Mouse (Mus musculus) olfactory bulb, adult 2 months (tissue): ENCODE data around the gene Crim1.

Experiments used
- CTCF ChIP-seq: fragments of 200-500 bp; IDR thresholded peaks from 2 replicates; pipeline ENCODE4 v1.5.1; 2012; ENCODE audit warnings: low read depth, mild to moderate bottlenecking, low read length, moderate library complexity; ENCODE audit not compliant: insufficient read depth
- POLR2A ChIP-seq: fragments of 200-500 bp; IDR thresholded peaks from 2 replicates; pipeline ENCODE4 v1.6.1; 2012; ENCODE audit warnings: mild to moderate bottlenecking, low read depth, low read length, moderate library complexity; ENCODE audit not compliant: insufficient read depth

- no peak for TF ChIP-seq CTCF
- no peak for TF ChIP-seq POLR2A
Observed at GRCm38 (mm10) chr17:78379730-78380245, 179.7 kb downstream of the Crim1 start.
